Mouse (Mus musculus) E14TG2a.4 (cell line): Measurements from ENCODE around the gene Ssb.
"Not testable (repeated sequence)": the region's sequence is repeated elsewhere in the genome, so short reads cannot be mapped to it uniquely, and the experiment has no call there.

Experiments
- H3K27me3 ChIP-seq: 2 replicates; pipeline ENCODE4 v1.6.1; 2014; ENCODE audit warnings: low read length, control low read depth; ENCODE audit not compliant: insufficient read depth
- H3K36me3 ChIP-seq: 2 replicates; pipeline ENCODE4 v1.6.1; 2014; ENCODE audit warnings: low read length, control low read depth; ENCODE audit not compliant: insufficient read depth
- H3K4me1 ChIP-seq: replicated peaks from 2 replicates; pipeline ENCODE4 v1.6.1; 2014; ENCODE audit warnings: low read depth, low read length, control low read depth
- H3K4me3 ChIP-seq: replicated peaks from 2 replicates; pipeline ENCODE4 v1.5.1; 2014; ENCODE audit warnings: mild to moderate bottlenecking, low read length
- H3K9me3 ChIP-seq: 2 replicates; pipeline ENCODE4 v1.6.1; 2014; ENCODE audit warnings: low read length, control low read depth
- CTCF ChIP-seq: conservative IDR thresholded peaks from 2 replicates; pipeline ENCODE4 v1.5.1; 2014; ENCODE audit warnings: low read length
- NANOG ChIP-seq: IDR thresholded peaks from 2 replicates; pipeline ENCODE4 v1.6.1; 2014; ENCODE audit warnings: borderline replicate concordance, low read length, mixed read lengths
- POU5F1 ChIP-seq: IDR thresholded peaks from 2 replicates; pipeline ENCODE4 v1.6.1; 2014; ENCODE audit warnings: low read length, borderline replicate concordance

Ssb gene

DNA sequence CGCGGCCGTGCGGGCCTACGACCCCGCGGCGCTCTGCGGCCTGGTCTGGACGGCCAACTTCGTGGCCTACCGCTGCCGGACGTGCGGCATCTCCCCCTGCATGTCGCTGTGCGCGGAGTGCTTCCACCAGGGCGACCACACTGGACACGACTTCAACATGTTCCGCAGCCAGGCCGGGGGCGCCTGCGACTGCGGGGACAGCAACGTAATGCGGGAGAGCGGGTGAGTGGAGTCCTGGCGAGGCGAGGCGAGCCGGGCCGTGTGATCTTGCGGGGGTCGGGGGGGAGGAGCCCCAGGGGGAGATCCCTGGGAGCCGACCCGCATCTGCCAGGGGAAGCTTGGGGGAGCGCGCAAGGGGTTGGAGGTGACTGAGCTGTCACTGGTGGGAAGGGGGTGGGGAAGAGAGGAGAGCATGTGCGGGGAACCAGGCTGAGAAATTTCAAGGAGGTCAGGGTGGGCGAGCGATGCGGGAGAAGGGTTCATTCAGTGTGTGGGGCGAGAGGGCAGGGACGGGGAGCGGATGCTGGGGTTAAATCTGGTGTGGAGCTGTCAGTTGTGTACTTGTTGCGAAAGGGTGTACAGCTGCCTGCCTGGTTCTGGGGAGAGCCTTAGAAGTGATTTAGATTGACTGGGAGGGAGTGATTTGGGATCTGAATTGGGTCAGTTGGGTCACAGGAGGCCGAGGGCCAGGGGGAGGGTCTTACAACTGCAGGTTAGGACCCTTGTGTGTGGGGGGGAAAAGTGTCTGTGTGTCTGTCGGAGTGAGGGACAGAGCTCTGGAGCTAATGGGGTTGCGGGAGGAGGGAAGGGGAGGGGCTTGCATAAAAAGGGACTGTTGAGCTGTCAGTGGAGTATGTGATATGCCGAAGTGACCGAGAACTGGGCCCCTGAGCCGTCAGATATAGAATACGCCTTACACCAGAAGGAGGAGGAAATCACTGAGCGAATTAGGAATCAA, 36.5 kb downstream of the Ssb start:
- Histone ChIP-seq H3K4me1 (peaks cover 55% of the 10 kb centered on the region), H3K36me3 (peaks cover 20% of the 10 kb centered on the region), H3K27me3 (no peaks in the 10 kb centered on the region), H3K4me3 (peak overlapping the region; percentile 92), H3K9me3 (no peaks in the 10 kb centered on the region)
- TF ChIP-seq NANOG = no peak
- TF ChIP-seq POU5F1 = no peak
- no peak for TF ChIP-seq CTCF

DNA sequence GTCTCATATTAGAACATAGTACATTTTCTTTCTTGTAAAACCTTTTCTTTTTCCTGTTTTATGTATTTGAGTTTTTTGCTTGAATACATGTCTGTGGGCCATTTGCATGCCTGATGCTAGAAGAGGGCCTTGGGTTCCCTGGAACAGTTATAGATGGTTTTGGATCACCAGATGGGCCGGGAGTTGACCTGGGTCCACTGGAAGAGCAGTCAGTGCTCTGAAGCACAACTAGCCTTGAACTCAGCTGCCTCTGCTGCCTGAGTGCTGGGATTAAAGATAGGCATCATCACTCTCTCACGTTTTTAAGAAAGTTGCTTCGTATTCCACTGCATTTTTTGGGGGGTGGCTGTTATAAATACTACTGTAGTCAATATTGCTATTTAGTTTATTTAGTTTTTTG, 42.2 kb downstream of the Ssb start:
- Histone ChIP-seq H3K36me3 (peaks cover 20% of the 10 kb centered on the region), H3K4me1 (peaks cover 33% of the 10 kb centered on the region), H3K4me3 (no peak overlapping the region), H3K27me3 (no peaks in the 10 kb centered on the region), H3K9me3 (no peaks in the 10 kb centered on the region)
- no peak for TF ChIP-seq CTCF
- no peak for TF ChIP-seq POU5F1
- no peak for TF ChIP-seq NANOG

DNA sequence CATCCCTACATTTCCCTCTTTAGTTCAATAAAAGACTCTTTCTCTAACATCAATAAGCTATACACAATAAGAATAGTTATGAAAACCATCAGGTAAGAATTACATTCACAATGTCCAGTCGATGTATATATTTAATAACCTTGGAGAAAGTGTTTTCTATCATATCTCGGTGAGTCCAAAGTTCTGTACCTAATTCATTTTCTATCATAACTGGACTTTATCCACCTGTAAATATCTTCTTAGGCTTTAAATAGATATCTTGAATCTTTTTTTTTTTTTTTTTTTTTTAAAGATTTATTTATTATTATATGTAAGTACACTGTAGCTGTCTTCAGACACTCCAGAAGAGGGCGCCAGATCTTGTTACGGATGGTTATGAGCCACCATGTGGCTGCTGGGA, 46.0 kb downstream of the Ssb start:
- not testable (repeated sequence) for H3K4me3 ChIP-seq, H3K27me3 ChIP-seq
- peaks cover 22% of the 10 kb centered on the region for H3K4me1 ChIP-seq

DNA sequence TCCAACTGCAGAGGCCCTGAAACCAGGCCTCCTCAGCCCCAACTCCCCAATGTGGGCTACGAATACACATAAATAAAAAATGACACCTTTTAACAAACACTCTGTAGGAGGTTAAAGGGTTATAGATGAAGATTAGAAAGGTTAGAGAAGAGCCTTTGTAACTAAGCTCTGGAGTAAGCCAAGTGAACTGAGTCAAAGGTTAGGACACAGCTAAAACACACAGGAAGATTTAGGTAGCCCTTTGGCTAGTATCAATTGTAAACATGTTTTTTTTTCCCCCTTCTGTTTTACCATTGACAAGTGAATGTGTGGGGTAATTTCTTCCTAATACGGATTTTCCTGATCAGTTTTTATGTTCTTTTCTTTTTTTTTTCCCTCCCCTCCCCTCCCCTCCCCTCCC, 51.4 kb downstream of the Ssb start:
- no peaks in the 10 kb centered on the region for H3K9me3 ChIP-seq
- H3K36me3 ChIP-seq = peaks cover 23% of the 10 kb centered on the region
- no peak overlapping the region for H3K4me3 ChIP-seq
- peaks cover 18% of the 10 kb centered on the region for H3K4me1 ChIP-seq
- no peaks in the 10 kb centered on the region for H3K27me3 ChIP-seq
- TF ChIP-seq CTCF (no peak), NANOG (no peak), POU5F1 (no peak)

More for the DNA sequence above, 46.0 kb downstream of the Ssb start:
- H3K9me3 ChIP-seq, H3K36me3 ChIP-seq: not testable (repeated sequence)

DNA sequence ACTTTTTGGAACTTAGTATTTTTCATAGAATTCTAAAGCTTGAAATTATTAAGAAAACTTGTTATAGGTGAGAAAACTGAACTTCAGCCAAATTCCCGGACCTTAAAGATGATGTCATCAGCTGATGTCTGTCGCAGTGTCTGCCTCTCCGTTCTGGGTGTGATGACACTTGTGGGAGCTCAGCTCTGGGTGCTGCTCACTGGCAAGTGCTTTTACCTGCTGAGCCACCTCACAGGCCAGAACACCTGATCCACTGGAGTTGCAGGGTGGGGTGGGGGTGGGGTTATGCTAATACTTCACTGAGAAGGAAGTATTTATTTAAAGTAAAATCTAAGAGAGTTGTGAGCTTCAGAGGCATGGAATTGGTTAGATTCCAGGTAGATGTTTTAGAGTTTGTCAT, 55.9 kb downstream of the Ssb start:
- peaks cover 14% of the 10 kb centered on the region for H3K4me1 ChIP-seq
- no peaks in the 10 kb centered on the region for H3K9me3 ChIP-seq
- H3K36me3 ChIP-seq = peaks cover 55% of the 10 kb centered on the region
- TF ChIP-seq NANOG = no peak
- no peak for TF ChIP-seq POU5F1
- no peak for TF ChIP-seq CTCF
- no peaks in the 10 kb centered on the region for H3K27me3 ChIP-seq
- H3K4me3 ChIP-seq = no peak overlapping the region
